In the genomic region with DNA sequence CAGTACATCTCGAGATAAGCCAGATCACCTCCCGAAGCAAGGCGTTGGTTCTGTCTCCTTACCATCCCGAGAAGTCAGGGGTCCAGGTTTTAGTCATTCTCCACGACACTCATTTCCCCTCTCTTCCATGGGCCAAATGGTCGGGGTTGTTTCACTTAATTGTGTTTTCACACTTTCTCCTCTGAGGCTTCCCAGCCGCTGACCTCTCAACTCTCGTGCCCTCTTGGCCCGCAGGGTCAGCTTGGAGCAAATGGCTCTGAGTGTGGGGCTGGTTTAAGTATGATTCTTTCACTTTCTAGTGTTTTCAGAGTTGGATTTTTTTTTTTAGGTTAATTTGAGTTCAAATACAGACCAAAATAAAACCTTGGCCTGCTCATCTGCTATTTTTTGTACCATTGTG, we compare ENCODE assay signal across 23 mouse cellular contexts.
"Had no signal": no experiment of that assay in that cellular context is flagged by ENCODE, and none has a peak within 500 bp of the region (broad histone marks: within the 10 kb centered on the region; RNA-seq: fewer than 3 reads in every experiment).

No protein-coding gene starts in this region.

- H3K36me3 ChIP-seq: heart, embryonic 15.5 days; hindbrain, embryonic 13.5 days; hindbrain, embryonic 15.5 days; liver, embryonic 12.5 days had no signal

- H3K27ac ChIP-seq: gastrocnemius, adult 2 months; heart, embryonic 13.5 days; heart, embryonic 15.5 days; hindbrain, embryonic 13.5 days; hindbrain, embryonic 15.5 days; hindbrain, postnatal 0 days; limb, embryonic 13.5 days; limb, embryonic 15.5 days; liver, embryonic 12.5 days; liver, embryonic 14.5 days had no signal

- DNase-seq: gastrocnemius, adult 2 months; gastrocnemius, postnatal 10 days; gastrocnemius, postnatal 25 days; heart, adult 18-20 months; heart, postnatal 14 days; heart, postnatal 36 days; kidney, adult 11 months; kidney, adult 8-10 months; kidney, postnatal 14 days; layer of hippocampus, adult 9-11 months; layer of hippocampus, postnatal 36 days; left cerebral cortex, postnatal 4 days had no signal

- H3K9me3 ChIP-seq: heart, embryonic 13.5 days; heart, embryonic 15.5 days; hindbrain, embryonic 13.5 days; hindbrain, embryonic 15.5 days; limb, embryonic 13.5 days; limb, embryonic 15.5 days; liver, embryonic 12.5 days had no signal

- ATAC-seq: hindbrain, postnatal 0 days; intestine, embryonic 16.5 days; liver, embryonic 12.5 days had no signal

- H3K9ac ChIP-seq: heart, embryonic 13.5 days; heart, embryonic 15.5 days; hindbrain, embryonic 13.5 days; hindbrain, embryonic 15.5 days; limb, embryonic 13.5 days; limb, embryonic 15.5 days; liver, embryonic 12.5 days; liver, embryonic 14.5 days had no signal

- H3K27me3 ChIP-seq: heart, embryonic 13.5 days; heart, embryonic 15.5 days; limb, embryonic 13.5 days; limb, embryonic 15.5 days; liver, embryonic 12.5 days had no signal

- H3K4me3 ChIP-seq: gastrocnemius, adult 2 months; heart, embryonic 13.5 days; heart, embryonic 15.5 days; hindbrain, embryonic 13.5 days; hindbrain, embryonic 15.5 days; limb, embryonic 13.5 days; limb, embryonic 15.5 days; liver, embryonic 12.5 days had no signal

- H3K4me2 ChIP-seq: heart, embryonic 11.5 days; heart, embryonic 13.5 days; heart, embryonic 15.5 days; hindbrain, embryonic 13.5 days; hindbrain, embryonic 15.5 days; limb, embryonic 13.5 days; limb, embryonic 15.5 days; liver, embryonic 12.5 days had no signal
